In genomic region chr9:106339173-106339558, GRCm38 (mm10) we compare ENCODE assay signal across 11 mouse cellular contexts. TPM values are rescaled to one million over a fixed set of nuclear protein-coding genes. Genes with fewer than 3 reads are reported as not detected.
DNase-seq lines count a peak whose midpoint lies in the region; ATAC-seq and TF ChIP-seq lines count a peak whose summit lies in the region.
"Had no signal": no experiment of that assay in that cellular context is flagged by ENCODE, and none has a peak within 500 bp of the region (broad histone marks: within the 10 kb centered on the region; RNA-seq: fewer than 3 reads in every experiment).

No protein-coding gene starts in this region.

- H3K9ac ChIP-seq in forebrain, embryonic 13.5 days = 0 out of 2 replicates have a peak overlapping the region, but pooled peaks have one; percentile 3
- H3K9ac ChIP-seq in limb, embryonic 15.5 days = no peak overlapping the region

- TF ChIP-seq CTCF in C2C12 (IDR thresholded peaks at IDR 0.05; ENCODE audit: control insufficient read depth, insufficient read depth, insufficient read length) = no peak

- ATAC-seq in forebrain, embryonic 13.5 days = peak; percentile 27; the same call in 1 of the 2 replicates
- 0 out of 2 replicates have a peak, but pooled peaks have one; percentile 1 for ATAC-seq in limb, embryonic 15.5 days (ENCODE audit: insufficient number of reproducible peaks, low FRiP score, low TSS enrichment, low read depth)
- ATAC-seq: inflammation-experienced regulatory T-cells, adult 6 months had no signal

- 0 out of 2 replicates have a peak overlapping the region, but pooled peaks have one; percentile 8 for H3K4me2 ChIP-seq in forebrain, embryonic 13.5 days
- H3K4me2 ChIP-seq in limb, embryonic 15.5 days = no peak overlapping the region

- no peak overlapping the region for H3K4me3 ChIP-seq in heart, embryonic 10.5 days
- H3K4me3 ChIP-seq in C2C12 (ENCODE audit: insufficient read depth, poor library complexity, severe bottlenecking) = no peak overlapping the region
- H3K4me3 ChIP-seq in forebrain, embryonic 13.5 days = no peak overlapping the region
- no peak overlapping the region for H3K4me3 ChIP-seq in limb, embryonic 15.5 days

- DNase-seq in heart, embryonic 10.5 days (ENCODE audit: low spot score) = no peak
- DNase-seq in heart, postnatal 10 days = no peak
- no peak for DNase-seq in MN1 (ENCODE audit: low spot score)
- no peak for DNase-seq in left cerebral cortex, adult 9 months (ENCODE audit: low spot score in 2 of 2)
- DNase-seq in testis, postnatal 10 days (ENCODE audit: low spot score) = no peak
- DNase-seq: gastrocnemius, postnatal 10 days; left cerebral cortex, postnatal 4 days had no signal

- peak overlapping the region; percentile 60 for H3K27ac ChIP-seq in heart, embryonic 10.5 days
- peak overlapping the region; percentile 70 for H3K27ac ChIP-seq in forebrain, embryonic 13.5 days
- H3K27ac ChIP-seq in limb, embryonic 15.5 days = peak overlapping the region; percentile 93

- no peaks in the 10 kb centered on the region for H3K9me3 ChIP-seq in heart, embryonic 10.5 days
- no peaks in the 10 kb centered on the region for H3K9me3 ChIP-seq in forebrain, embryonic 13.5 days (replicated peaks)
- H3K9me3 ChIP-seq in limb, embryonic 15.5 days = no peaks in the 10 kb centered on the region

- no peaks in the 10 kb centered on the region for H3K27me3 ChIP-seq in heart, embryonic 10.5 days (ENCODE audit: insufficient read depth, poor library complexity, severe bottlenecking)
- H3K27me3 ChIP-seq in C2C12 (ENCODE audit: control insufficient read depth, insufficient read depth, insufficient read length) = no peaks in the 10 kb centered on the region
- no peaks in the 10 kb centered on the region for H3K27me3 ChIP-seq in forebrain, embryonic 13.5 days
- H3K27me3 ChIP-seq in limb, embryonic 15.5 days = no peaks in the 10 kb centered on the region

- no peaks in the 10 kb centered on the region for H3K79me2 ChIP-seq in C2C12 (ENCODE audit: control insufficient read depth, insufficient read depth)

- H3K4me1 ChIP-seq in heart, embryonic 10.5 days = peaks cover 55% of the 10 kb centered on the region
- peaks cover 27% of the 10 kb centered on the region for H3K4me1 ChIP-seq in forebrain, embryonic 13.5 days
- H3K4me1 ChIP-seq in limb, embryonic 15.5 days = peaks cover 72% of the 10 kb centered on the region

- no peaks in the 10 kb centered on the region for H3K36me3 ChIP-seq in heart, embryonic 10.5 days
- H3K36me3 ChIP-seq in C2C12 (ENCODE audit: control insufficient read depth, insufficient read depth) = no peaks in the 10 kb centered on the region
- H3K36me3 ChIP-seq in forebrain, embryonic 13.5 days (ENCODE audit: poor library complexity, severe bottlenecking) = no peaks in the 10 kb centered on the region
- no peaks in the 10 kb centered on the region for H3K36me3 ChIP-seq in limb, embryonic 15.5 days

- H3K79me3 ChIP-seq in C2C12 (ENCODE audit: low read depth) = no peaks in the 10 kb centered on the region

- WGBS in heart, embryonic 10.5 days = 56% methylated on average over 6 of the region's 6 CpGs
- WGBS in forebrain, embryonic 13.5 days = 36% methylated on average over 6 of the region's 6 CpGs
- WGBS in limb, embryonic 15.5 days = 55% methylated on average over 6 of the region's 6 CpGs

- intact Hi-C loops in heart, postnatal 10 days (cut with DNase I) = no loop called here

- H3ac ChIP-seq in C2C12 (ENCODE audit: control insufficient read depth, insufficient read length, low read depth) = no peak overlapping the region

TF ChIP-seq in C2C12, 6 proteins besides CTCF, POLR2A, EP300 and RAD21:
- TF ChIP-seq CEBPB (IDR thresholded peaks at IDR 0.05; ENCODE audit: low read depth) = no peak
- peak; percentile 5 for TF ChIP-seq MYOD1 (IDR thresholded peaks at IDR 0.05; ENCODE audit: control insufficient read depth, insufficient read length, low read depth)

RNA-seq across cellular contexts. Expression of gene Dusp7, which starts 29.3 kb away (rescaled TPM):
- 14.4 and 21.0 TPM in 2 replicates for polyA plus RNA-seq in heart, embryonic 10.5 days (2016; fragmentation: Nextera tagmentation; extraction: Ambion mirVana)
- 10 to 100 TPM; 47.0 to 47.1 TPM for total RNA-seq in heart, postnatal 10 days (2021)
- polyA plus RNA-seq in C2C12 (2012; fragmentation: generic; extraction: Trizol) = 11.0 TPM
- 7.1 and 8.7 TPM in 2 replicates for polyA plus RNA-seq in forebrain, embryonic 13.5 days (2015; fragmentation: Nextera tagmentation; extraction: Ambion mirVana)
- 39.0 and 47.0 TPM in 2 replicates for polyA plus RNA-seq in limb, embryonic 15.5 days (2015; fragmentation: Nextera tagmentation; extraction: Ambion mirVana)

RNA-seq across cellular contexts. Expression of gene Poc1a, which starts 58.3 kb away (rescaled TPM):
- 36.5 and 42.3 TPM in 2 replicates for polyA plus RNA-seq in heart, embryonic 10.5 days (2016; fragmentation: Nextera tagmentation; extraction: Ambion mirVana)
- total RNA-seq in heart, postnatal 10 days (2021) = 1 to 10 TPM; 6.4 to 7.2 TPM
- 20.6 TPM for polyA plus RNA-seq in C2C12 (2012; fragmentation: generic; extraction: Trizol)
- 17.7 and 21.6 TPM in 2 replicates for polyA plus RNA-seq in forebrain, embryonic 13.5 days (2015; fragmentation: Nextera tagmentation; extraction: Ambion mirVana)
- 19.1 and 21.3 TPM in 2 replicates for polyA plus RNA-seq in limb, embryonic 15.5 days (2015; fragmentation: Nextera tagmentation; extraction: Ambion mirVana)
